Mouse (Mus musculus): ENCODE measurements at regions not wholly inside any gene's neighbourhood (a gene's known extent, or its start where the extent isn't known, plus 50 kb on each side); places are given as distances from the start of the nearest gene placed in this dataset.

- no peak for DNase-seq (ENCODE audit: low read depth)
These were observed 71.3 kb downstream of the Cdc7 start for GRCm38 (mm10) chr5:107035376-107035775.

GRCm38 (mm10) chr5:107035782-107036181 lies 71.7 kb downstream of the Cdc7 start:
- no peak for DNase-seq (ENCODE audit: low read depth)

GRCm38 (mm10) chr5:107036475-107036874 lies 72.4 kb downstream of the Cdc7 start:
- DNase-seq (ENCODE audit: low read depth), result no peak

GRCm38 (mm10) chr5:107037087-107037486 lies 73.0 kb downstream of the Cdc7 start:
- no peak for DNase-seq (ENCODE audit: low read depth)

GRCm38 (mm10) chr5:107039340-107039739 lies 75.2 kb downstream of the Cdc7 start:
- DNase-seq (ENCODE audit: low read depth), result no peak

- no peak for DNase-seq (ENCODE audit: low read depth)
These were observed 75.8 kb downstream of the Cdc7 start for GRCm38 (mm10) chr5:107039956-107040355.

- no peak for DNase-seq (ENCODE audit: low read depth)
These were observed 76.4 kb downstream of the Cdc7 start for GRCm38 (mm10) chr5:107040489-107040888.

GRCm38 (mm10) chr5:107045163-107045562 lies 81.0 kb downstream of the Cdc7 start:
- no peak for DNase-seq (ENCODE audit: low read depth)

GRCm38 (mm10) chr5:107046501-107046931 lies 82.4 kb downstream of the Cdc7 start:
- DNase-seq (ENCODE audit: low read depth), result no peak

GRCm38 (mm10) chr5:107048607-107049006 lies 84.5 kb downstream of the Cdc7 start:
- DNase-seq (ENCODE audit: low read depth), result no peak

- no peak for DNase-seq (ENCODE audit: low read depth)
These were observed 86.0 kb downstream of the Cdc7 start for GRCm38 (mm10) chr5:107050076-107050475.

- no peak for DNase-seq (ENCODE audit: low read depth)
These were observed 87.7 kb downstream of the Cdc7 start for GRCm38 (mm10) chr5:107051868-107052267.

- peak; percentile 38 for DNase-seq (ENCODE audit: low read depth)
These were observed 90.9 kb downstream of the Cdc7 start for GRCm38 (mm10) chr5:107054900-107055452.

GRCm38 (mm10) chr5:107055455-107055854 lies 91.3 kb downstream of the Cdc7 start:
- DNase-seq (ENCODE audit: low read depth), result no peak
